Mouse (Mus musculus) thymus, adult 2 months (tissue): ENCODE data around the gene Gm6793. TPM values are rescaled to one million over a fixed set of nuclear protein-coding genes. Genes with fewer than 3 reads are reported as not detected.
A peak's percentile ranks its signal among the peaks of the same experiment; 100 is the strongest.

Source experiments
- DNase-seq: peaks from one replicate; pipeline ENCODE4 v3.0.0; 2021
- H3K27ac ChIP-seq: fragments of 200-500 bp; 2 replicates; pipeline ENCODE4 v1.5.1; 2012; ENCODE audit warnings: low read length, control low read depth; ENCODE audit not compliant: control insufficient read depth, insufficient read depth
- H3K27me3 ChIP-seq: fragments of 200-500 bp; 2 replicates; pipeline ENCODE4 v1.6.1; 2012; ENCODE audit warnings: mild to moderate bottlenecking, low read length, moderate library complexity, mixed read lengths; ENCODE audit not compliant: control insufficient read depth, insufficient read depth
- H3K36me3 ChIP-seq: fragments of 200-500 bp; 2 replicates; pipeline ENCODE4 v1.6.1; 2012; ENCODE audit warnings: mild to moderate bottlenecking, low read length, moderate library complexity; ENCODE audit not compliant: control insufficient read depth, insufficient read depth
- H3K4me1 ChIP-seq: fragments of 200-500 bp; replicated peaks from 2 replicates; pipeline ENCODE4 v1.6.1; 2012; ENCODE audit warnings: low read length; ENCODE audit not compliant: control insufficient read depth, insufficient read depth
- H3K4me3 ChIP-seq: fragments of 200-500 bp; 2 replicates; pipeline ENCODE4 v1.5.1; 2012; ENCODE audit warnings: mild to moderate bottlenecking, low read length, control low read depth, moderate library complexity; ENCODE audit not compliant: control insufficient read depth, insufficient read depth
- CTCF ChIP-seq: fragments of 200-500 bp; IDR thresholded peaks from 2 replicates; pipeline ENCODE4 v1.5.1; 2012; ENCODE audit warnings: mild to moderate bottlenecking, control low read depth, low read length, moderate library complexity, borderline replicate concordance; ENCODE audit not compliant: control insufficient read depth, poor library complexity, insufficient read depth; ENCODE audit errors: extremely low read depth
- POLR2A ChIP-seq: fragments of 200-500 bp; IDR thresholded peaks from 2 replicates; pipeline ENCODE4 v1.6.1; 2012; ENCODE audit warnings: mild to moderate bottlenecking, low read length, control low read depth, moderate library complexity; ENCODE audit not compliant: control insufficient read depth, poor library complexity, insufficient read depth; ENCODE audit errors: extremely low read depth
- WGBS: fragments of 180-500 bp; shearing (Covaris S2); methylation state at CpG from one replicate; pipeline ENCODE4 v1.1.7; 2018; 5-methylcytosine and 5-hydroxymethylcytosine counted together
- polyA plus RNA-seq: library from polyadenylated mRNA; depleted of rRNA; stranded (reverse); fragments of >200 nt; gene quantifications from 2 replicates; pipeline ENCODE4 v1.2.3, GENCODE M21; 2012

Gene Gm6793
- polyA plus RNA-seq, 1 experiment, result not detected

DNA sequence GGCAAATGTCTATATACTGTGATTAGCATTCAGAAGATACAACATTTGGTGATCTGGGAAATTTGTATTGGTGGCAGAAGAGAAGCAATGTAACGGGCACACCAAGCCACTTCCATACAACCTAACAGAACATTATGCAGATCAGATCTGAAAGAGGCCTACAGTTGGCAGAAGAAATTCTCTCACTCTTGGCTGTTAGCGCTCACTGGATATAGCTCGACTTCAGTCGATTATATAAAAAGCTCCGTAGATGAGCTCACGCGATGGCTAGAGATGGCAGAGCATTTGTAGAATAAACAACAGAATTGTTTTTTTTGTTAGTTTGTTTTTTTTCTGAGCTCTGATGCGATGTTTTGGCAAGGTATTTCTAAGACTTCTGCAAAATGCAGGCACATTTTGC is 23.6 kb downstream of the Gm6793 start:
- H3K27ac ChIP-seq, result no peak overlapping the region
- DNase-seq, result no peak
- H3K27me3 ChIP-seq, result no peaks in the 10 kb centered on the region
- no peak overlapping the region for H3K4me3 ChIP-seq
- H3K4me1 ChIP-seq, result no peaks in the 10 kb centered on the region
- WGBS, result 75% methylated on average over 8 of the region's 8 CpGs
- TF ChIP-seq CTCF, result no peak
- TF ChIP-seq POLR2A, result no peak
- peaks cover 18% of the 10 kb centered on the region for H3K36me3 ChIP-seq

DNA sequence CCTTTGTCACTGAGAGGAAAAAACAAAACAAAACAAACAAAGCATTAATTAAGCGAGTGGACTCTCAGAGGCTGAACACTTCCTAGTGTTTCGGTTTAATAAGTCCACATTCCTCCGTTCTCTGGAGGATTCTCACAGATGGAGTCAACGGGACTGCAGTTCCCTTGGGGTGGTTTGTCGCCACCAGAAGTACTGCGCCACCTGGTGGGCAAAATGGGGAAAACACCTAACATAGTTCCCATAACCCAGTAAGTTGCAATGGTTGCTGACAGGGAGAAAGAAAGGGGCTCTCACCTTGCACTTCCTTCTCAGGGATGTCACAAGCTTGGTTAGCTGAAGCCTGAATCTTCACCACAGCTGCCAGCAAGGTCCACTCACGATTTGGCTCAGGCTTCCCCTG is 24.9 kb downstream of the Gm6793 start:
- Histone ChIP-seq H3K4me3 (no peak overlapping the region), H3K4me1 (no peaks in the 10 kb centered on the region), H3K27me3 (no peaks in the 10 kb centered on the region), H3K36me3 (peaks cover 11% of the 10 kb centered on the region), H3K27ac (no peak overlapping the region)
- TF ChIP-seq POLR2A (no peak), CTCF (peak; percentile 67; the same call in 1 of the 2 replicates)
- 14% methylated on average over 7 of the region's 7 CpGs for WGBS
- DNase-seq, result peak; percentile 75

DNA sequence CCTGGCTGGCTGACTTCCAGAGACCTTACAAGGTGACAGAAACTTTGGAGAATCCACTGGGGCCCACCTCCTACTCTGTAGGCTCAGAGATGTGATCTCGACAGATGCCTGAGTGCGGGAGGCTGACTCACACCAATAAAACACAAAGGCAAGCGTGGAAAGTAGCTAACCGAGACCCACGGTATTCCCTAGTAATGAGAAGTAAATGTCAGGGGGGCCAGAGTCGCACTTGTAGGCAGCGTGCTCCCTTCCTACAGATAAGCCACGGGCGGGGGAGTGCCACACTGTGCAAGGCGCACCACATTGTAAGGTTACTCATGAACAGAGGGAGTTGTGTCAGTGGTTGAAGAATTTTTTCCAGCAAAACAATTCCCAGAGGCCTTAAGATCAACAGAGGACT is 30.3 kb downstream of the Gm6793 start:
- WGBS, result 91% methylated on average over 10 of the region's 10 CpGs

DNA sequence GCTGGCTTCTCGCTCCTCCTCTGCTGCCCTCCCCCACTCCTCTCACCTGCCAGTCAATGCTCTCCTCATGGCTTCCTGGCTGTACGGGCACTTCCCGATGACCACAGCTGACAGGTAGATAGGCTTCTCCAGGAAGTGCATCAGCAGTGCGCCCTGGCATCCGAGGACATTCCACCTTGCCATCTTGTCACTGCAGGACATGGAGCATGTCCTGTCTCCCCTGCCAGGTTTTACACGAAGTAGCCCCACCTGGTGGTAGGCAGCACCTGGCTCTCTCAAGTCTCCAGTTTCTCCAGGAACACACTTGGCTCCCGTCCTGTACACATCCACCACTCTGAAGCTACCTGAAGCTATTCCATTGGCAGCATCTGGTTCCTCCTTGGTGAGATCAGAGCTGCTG is 32.7 kb downstream of the Gm6793 start:
- Histone ChIP-seq H3K4me3 (no peak overlapping the region), H3K36me3 (no peaks in the 10 kb centered on the region), H3K27ac (no peak overlapping the region), H3K27me3 (no peaks in the 10 kb centered on the region), H3K4me1 (peaks cover 9% of the 10 kb centered on the region)
- TF ChIP-seq CTCF (peak; percentile 26; the same call in 1 of the 2 replicates), POLR2A (no peak)
- 83% methylated on average over 7 of the region's 7 CpGs for WGBS
- peak; percentile 38 for DNase-seq

More for the DNA sequence above, 30.3 kb downstream of the Gm6793 start:
- no peaks in the 10 kb centered on the region for H3K36me3 ChIP-seq
- no peak overlapping the region for H3K27ac ChIP-seq
- TF ChIP-seq CTCF, result no peak
- no peak for TF ChIP-seq POLR2A
- 0 out of 2 replicates have a peak, but pooled peaks cover 4% of the 10 kb centered on the region for H3K4me1 ChIP-seq
- H3K27me3 ChIP-seq, result no peaks in the 10 kb centered on the region
- DNase-seq, result no peak
- H3K4me3 ChIP-seq, result no peak overlapping the region

DNA sequence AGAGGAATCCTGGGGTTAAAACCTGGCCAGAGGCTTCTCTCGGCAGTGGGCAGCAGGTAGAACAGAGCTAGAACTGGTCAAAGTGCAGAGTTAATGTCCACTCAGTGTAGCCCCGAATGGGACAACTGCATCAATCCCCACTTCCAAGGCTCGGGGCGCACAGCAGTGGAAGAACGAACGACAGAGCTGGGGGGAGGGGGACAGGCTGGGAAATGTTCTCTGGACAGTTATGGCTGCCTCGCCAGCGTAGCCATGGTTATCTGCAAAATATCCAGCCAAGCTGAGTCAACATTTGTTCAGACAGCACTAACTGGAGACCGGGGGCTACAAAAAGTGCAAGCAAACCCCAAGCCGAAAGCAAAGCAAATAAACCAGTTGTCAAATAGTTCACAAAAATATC is 36.7 kb downstream of the Gm6793 start:
- no peak for TF ChIP-seq CTCF
- no peak for TF ChIP-seq POLR2A
- WGBS, result 96% methylated on average over 10 of the region's 10 CpGs
- Histone ChIP-seq H3K36me3 (no peaks in the 10 kb centered on the region), H3K4me3 (no peak overlapping the region), H3K27ac (no peak overlapping the region), H3K4me1 (peaks cover 20% of the 10 kb centered on the region), H3K27me3 (no peaks in the 10 kb centered on the region)
- DNase-seq, result no peak

DNA sequence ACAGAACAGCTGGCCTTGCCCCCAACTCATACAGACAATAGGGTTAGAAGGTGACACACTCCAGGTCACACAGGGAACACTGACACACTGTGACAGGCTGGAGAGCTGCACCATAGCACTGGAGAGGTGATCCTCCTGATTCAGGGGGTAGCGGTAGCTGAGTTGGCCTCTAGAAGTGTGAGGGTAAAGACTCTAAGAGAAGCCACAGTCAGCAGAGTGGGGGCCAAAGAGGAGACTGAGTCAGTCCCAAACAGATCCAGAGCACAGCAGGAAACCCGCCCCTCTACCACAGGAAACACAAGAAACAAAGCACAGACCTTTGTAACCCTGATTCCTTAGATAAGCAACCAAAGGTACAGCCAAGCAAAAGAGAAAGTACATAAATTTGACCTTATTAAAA is 38.5 kb downstream of the Gm6793 start:
- DNase-seq, result peak; percentile 57
- no peak overlapping the region for H3K4me3 ChIP-seq
- no peaks in the 10 kb centered on the region for H3K36me3 ChIP-seq
- no peak for TF ChIP-seq CTCF
- no peak for TF ChIP-seq POLR2A
- H3K27ac ChIP-seq, result peak overlapping the region; percentile 79
- no peaks in the 10 kb centered on the region for H3K27me3 ChIP-seq
- peaks cover 20% of the 10 kb centered on the region for H3K4me1 ChIP-seq
- WGBS, result 6% methylated on average over 2 of the region's 2 CpGs

DNA sequence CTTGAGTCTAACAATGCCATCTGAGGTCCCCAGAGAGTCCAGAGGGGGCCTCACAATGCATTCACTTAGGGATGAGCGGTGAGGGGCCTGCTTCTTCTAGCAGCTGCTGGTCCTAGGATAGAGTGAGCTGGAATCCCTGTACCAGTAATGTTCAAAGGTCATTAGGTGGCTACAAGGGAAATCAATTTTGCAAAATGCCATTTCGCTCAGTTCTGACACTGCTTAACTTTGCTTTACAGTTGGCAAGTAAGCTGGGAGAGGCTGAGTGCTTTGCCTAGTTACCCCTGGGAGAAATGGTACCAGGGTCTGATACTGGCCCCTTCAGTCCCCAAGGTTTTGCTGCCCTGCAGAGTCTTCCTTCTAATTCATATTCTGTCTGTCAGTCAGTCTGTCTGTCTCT is 39.1 kb downstream of the Gm6793 start:
- H3K36me3 ChIP-seq, result no peaks in the 10 kb centered on the region
- WGBS, result 99% methylated on average over 2 of the region's 2 CpGs
- peak overlapping the region; percentile 78; the same call in 1 of the 2 replicates for H3K27ac ChIP-seq
- DNase-seq, result no peak
- no peak overlapping the region for H3K4me3 ChIP-seq
- H3K4me1 ChIP-seq, result peaks cover 20% of the 10 kb centered on the region
- H3K27me3 ChIP-seq, result no peaks in the 10 kb centered on the region
- TF ChIP-seq POLR2A, result no peak
- no peak for TF ChIP-seq CTCF
